Mouse (Mus musculus): ENCODE measurements around the gene BC030500. TPM values are rescaled to one million over a fixed set of nuclear protein-coding genes. Genes with fewer than 3 reads are reported as not detected.

Gene BC030500
- polyA plus RNA-seq, 1 experiment from 2014 or later, result 1.1 TPM

DNA sequence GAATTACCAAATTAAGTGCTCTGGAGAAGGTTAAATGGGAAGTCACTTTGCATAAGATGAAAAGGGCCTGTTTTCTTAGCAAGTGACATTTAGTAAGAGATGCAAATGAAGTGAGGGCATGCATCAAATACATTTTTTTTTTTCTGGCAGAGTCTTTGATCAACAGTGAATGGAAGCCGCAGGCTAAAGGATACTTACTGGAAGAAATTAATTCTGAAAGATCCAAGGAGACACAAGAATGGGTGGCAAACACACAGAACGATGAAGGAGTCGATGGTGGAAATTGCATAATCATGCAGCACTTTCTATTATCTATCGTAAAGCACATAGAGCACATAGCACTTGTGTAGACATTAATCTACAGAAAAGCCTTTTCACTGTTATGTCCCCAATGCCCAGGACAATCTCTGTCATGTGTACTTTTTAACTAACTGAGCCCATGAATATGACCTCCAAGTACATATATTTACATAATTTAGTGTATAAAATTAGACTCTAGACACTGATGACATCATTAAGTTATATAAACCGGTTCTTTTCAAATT lies 45.7 kb downstream of the BC030500 start:
- no peaks in the 10 kb centered on the region for H3K9me3 ChIP-seq
- no peak for ATAC-seq (ENCODE audit: insufficient number of reproducible peaks, insufficient read depth, low FRiP score, low TSS enrichment, low read depth)
- H3K4me1 ChIP-seq (replicated peaks), result no peaks in the 10 kb centered on the region
- no peak overlapping the region for H3K4me2 ChIP-seq
- no peak overlapping the region for H3K9ac ChIP-seq (replicated peaks)
- no peaks in the 10 kb centered on the region for H3K36me3 ChIP-seq
- H3K4me3 ChIP-seq (replicated peaks), result no peak overlapping the region
- 89% methylated on average over 5 of the region's 5 CpGs for WGBS
- H3K27ac ChIP-seq, result no peak overlapping the region
- H3K27me3 ChIP-seq, result no peaks in the 10 kb centered on the region

Other genes with a start within 250 kb of the BC030500 start
- 1.1 and 1.4 TPM in 2 replicates for gene Galntl6, start 885 bp downstream of the BC030500 start, polyA plus RNA-seq (2016; fragmentation: Nextera tagmentation; extraction: Ambion mirVana)

Measured in limb, embryonic 12.5 days (tissue).